Mouse (Mus musculus) cortical plate, adult 2 months (tissue): ENCODE measurements around the gene Pitx1. TPM values are rescaled to one million over a fixed set of nuclear protein-coding genes. Genes with fewer than 3 reads are reported as not detected.

Experiments
- H3K27ac ChIP-seq: fragments of 200-500 bp; 2 replicates; pipeline ENCODE4 v1.5.1; 2012; ENCODE audit warnings: low read length, control low read depth, inconsistent platforms; ENCODE audit not compliant: insufficient read depth
- H3K4me1 ChIP-seq: fragments of 200-500 bp; 2 replicates; pipeline ENCODE4 v1.6.1; 2011; ENCODE audit warnings: low read length; ENCODE audit not compliant: control insufficient read depth, insufficient read depth
- H3K4me3 ChIP-seq: fragments of 200-500 bp; 2 replicates; pipeline ENCODE4 v1.5.1; 2011; ENCODE audit warnings: mild to moderate bottlenecking, low read length, control low read depth; ENCODE audit not compliant: insufficient read depth
- CTCF ChIP-seq: fragments of 200-500 bp; IDR thresholded peaks from 2 replicates; pipeline ENCODE4 v1.5.1; 2011; ENCODE audit warnings: mild to moderate bottlenecking, control low read depth, low read length; ENCODE audit not compliant: insufficient read depth; ENCODE audit errors: extremely low read depth
- POLR2A ChIP-seq: fragments of 200-500 bp; IDR thresholded peaks from 2 replicates; pipeline ENCODE4 v1.6.1; 2011; ENCODE audit warnings: mild to moderate bottlenecking, low read length, control low read depth; ENCODE audit not compliant: insufficient read depth; ENCODE audit errors: extremely low read depth
- polyA plus RNA-seq: library from polyadenylated mRNA; depleted of rRNA; stranded (reverse); fragments of >200 nt; gene quantifications from 2 replicates; pipeline ENCODE4 v1.2.3, GENCODE M21; 2012

Gene Pitx1
- polyA plus RNA-seq, 1 experiment: not detected

- no peak overlapping the region for H3K27ac ChIP-seq
- no peak for TF ChIP-seq POLR2A
- no peak for TF ChIP-seq CTCF
- no peak overlapping the region for H3K4me3 ChIP-seq
- H3K4me1 ChIP-seq: no peaks in the 10 kb centered on the region
Observed at GRCm38 (mm10) chr13:55831722-55832160, 4.3 kb downstream of the Pitx1 start.

- Histone ChIP-seq H3K27ac (no peak overlapping the region), H3K4me1 (no peaks in the 10 kb centered on the region), H3K4me3 (no peak overlapping the region)
- TF ChIP-seq CTCF (no peak), POLR2A (no peak)
Observed at GRCm38 (mm10) chr13:55830833-55831721, 4.9 kb downstream of the Pitx1 start.

GRCm38 (mm10) chr13:55830081-55830832, 5.7 kb downstream of the Pitx1 start:
- H3K4me1 ChIP-seq: no peaks in the 10 kb centered on the region
- no peak for TF ChIP-seq POLR2A
- TF ChIP-seq CTCF: no peak
- no peak overlapping the region for H3K4me3 ChIP-seq
- H3K27ac ChIP-seq: no peak overlapping the region

- no peak overlapping the region for H3K27ac ChIP-seq
- TF ChIP-seq POLR2A: no peak
- TF ChIP-seq CTCF: no peak
- H3K4me3 ChIP-seq: no peak overlapping the region
- H3K4me1 ChIP-seq: no peaks in the 10 kb centered on the region
Observed at GRCm38 (mm10) chr13:55829018-55829655, 6.9 kb downstream of the Pitx1 start.

GRCm38 (mm10) chr13:55828141-55829017, 7.6 kb downstream of the Pitx1 start:
- Histone ChIP-seq H3K27ac (no peak overlapping the region), H3K4me1 (no peaks in the 10 kb centered on the region), H3K4me3 (no peak overlapping the region)
- no peak for TF ChIP-seq POLR2A
- no peak for TF ChIP-seq CTCF

GRCm38 (mm10) chr13:55827679-55828140, 8.3 kb downstream of the Pitx1 start:
- Histone ChIP-seq H3K4me1 (no peaks in the 10 kb centered on the region), H3K4me3 (no peak overlapping the region), H3K27ac (no peak overlapping the region)
- TF ChIP-seq CTCF (no peak), POLR2A (no peak)

- Histone ChIP-seq H3K27ac (no peak overlapping the region), H3K4me1 (no peaks in the 10 kb centered on the region), H3K4me3 (no peak overlapping the region)
- TF ChIP-seq POLR2A (no peak), CTCF (no peak)
Observed at GRCm38 (mm10) chr13:55826796-55827678, 9.0 kb downstream of the Pitx1 start.
